Mouse (Mus musculus) erythroblast, embryonic 14.5 days (primary cell): ENCODE results near the gene Kidins220.

Experiments used
- GATA1 ChIP-seq: IDR thresholded peaks from 2 replicates; pipeline ENCODE4 v1.6.1; 2012; ENCODE audit warnings: low read length, inconsistent platforms, mixed read lengths
- TAL1 ChIP-seq: IDR thresholded peaks from 3 replicates; pipeline ENCODE4 v1.6.1; 2012; ENCODE audit warnings: low read length, inconsistent platforms, mixed read lengths

- TF ChIP-seq GATA1 (no peak), TAL1 (no peak)
These were observed 40.7 kb upstream of the Kidins220 start for GRCm38 (mm10) chr12:24933996-24934395.
